Mouse (Mus musculus) heart, adult 2 months (tissue): ENCODE results near the gene Mctp1. TPM values are rescaled to one million over a fixed set of nuclear protein-coding genes. Genes with fewer than 3 reads are reported as not detected.

ENCODE experiments used
- DNase-seq, 2 experiments: peaks; one replicate each; pipeline ENCODE4 v3.0.0; 2021
- H3K27ac ChIP-seq: fragments of 200-600 bp; 2 replicates; pipeline ENCODE4 v1.8.1; 2022
- H3K27me3 ChIP-seq: fragments of 200-500 bp; 2 replicates; pipeline ENCODE4 v1.6.1; 2012; ENCODE audit warnings: mild to moderate bottlenecking, low read length, inconsistent platforms, mixed read lengths; ENCODE audit not compliant: control insufficient read depth, insufficient read depth
- H3K36me3 ChIP-seq: fragments of 200-500 bp; 2 replicates; pipeline ENCODE4 v1.6.1; 2012; ENCODE audit warnings: low read length, inconsistent platforms; ENCODE audit not compliant: control insufficient read depth, insufficient read depth
- H3K4me1 ChIP-seq: fragments of 200-500 bp; 2 replicates; pipeline ENCODE4 v1.6.1; 2011; ENCODE audit warnings: low read length; ENCODE audit not compliant: control insufficient read depth, insufficient read depth
- H3K4me3 ChIP-seq: fragments of 200-600 bp; 2 replicates; pipeline ENCODE4 v1.8.1; 2022
- H3K79me2 ChIP-seq: fragments of 200-500 bp; replicated peaks from 2 replicates; pipeline ENCODE4 v1.6.1; 2012; ENCODE audit warnings: mild to moderate bottlenecking, inconsistent platforms, low read length, moderate library complexity, mixed read lengths; ENCODE audit not compliant: control insufficient read depth, insufficient read depth
- H3K9ac ChIP-seq: fragments of 200-500 bp; 2 replicates; pipeline ENCODE4 v1.6.1; 2012; ENCODE audit warnings: low read depth, mild to moderate bottlenecking, control low read depth, inconsistent platforms, low read length, mixed read lengths
- CTCF ChIP-seq: fragments of 200-600 bp; IDR thresholded peaks from 2 replicates; pipeline ENCODE4 v1.8.1; 2022; ENCODE audit warnings: antibody characterized with exemption, mild to moderate bottlenecking, moderate library complexity
- EP300 ChIP-seq: fragments of 200-500 bp; IDR thresholded peaks from 2 replicates; pipeline ENCODE4 v1.6.1; 2011; ENCODE audit warnings: low read depth, low read length, control low read depth; ENCODE audit not compliant: insufficient read depth
- POLR2A ChIP-seq: fragments of 200-500 bp; IDR thresholded peaks from 2 replicates; pipeline ENCODE4 v1.6.1; 2011; ENCODE audit warnings: mild to moderate bottlenecking, low read depth, low read length, control low read depth; ENCODE audit not compliant: insufficient read depth
- WGBS: fragments of 180-500 bp; shearing (Covaris S2); methylation state at CpG from one replicate; pipeline ENCODE4 v1.1.7; 2018; 5-methylcytosine and 5-hydroxymethylcytosine counted together
- intact Hi-C: fragments of 180-260 bp; cut with DNase I; formaldehyde crosslinking; loops from one replicate; pipeline ENCODE4 v1.15.1; 2025
- polyA plus RNA-seq: library from polyadenylated mRNA; depleted of rRNA; stranded (reverse); fragments of >200 nt; gene quantifications from 2 replicates; pipeline ENCODE4 v1.2.3, GENCODE M21; 2012
- total RNA-seq, 2 experiments: library from RNA; stranded (reverse); gene quantifications; 2 replicates each; pipeline ENCODE4 v1.2.3; 2021

Mctp1 gene
- total and polyA plus RNA-seq, 3 experiments, result 0.43 to 4.3 (median 2.5) TPM

- no peak overlapping the region for H3K27ac ChIP-seq
- intact Hi-C loops, result no loop called here
- no peaks in the 10 kb centered on the region for H3K79me2 ChIP-seq
- no peak for TF ChIP-seq EP300
- no peak for TF ChIP-seq POLR2A
- TF ChIP-seq CTCF, result no peak
- no peak overlapping the region for H3K4me3 ChIP-seq
- DNase-seq, result no peak
- H3K36me3 ChIP-seq, result no peaks in the 10 kb centered on the region
- no peaks in the 10 kb centered on the region; the same call in 1 of the 2 replicates for H3K4me1 ChIP-seq
- no peak overlapping the region for H3K9ac ChIP-seq
- no peaks in the 10 kb centered on the region for H3K27me3 ChIP-seq
These were observed 305.8 kb downstream of the Mctp1 start for GRCm38 (mm10) chr13:76690143-76690542.

DNA sequence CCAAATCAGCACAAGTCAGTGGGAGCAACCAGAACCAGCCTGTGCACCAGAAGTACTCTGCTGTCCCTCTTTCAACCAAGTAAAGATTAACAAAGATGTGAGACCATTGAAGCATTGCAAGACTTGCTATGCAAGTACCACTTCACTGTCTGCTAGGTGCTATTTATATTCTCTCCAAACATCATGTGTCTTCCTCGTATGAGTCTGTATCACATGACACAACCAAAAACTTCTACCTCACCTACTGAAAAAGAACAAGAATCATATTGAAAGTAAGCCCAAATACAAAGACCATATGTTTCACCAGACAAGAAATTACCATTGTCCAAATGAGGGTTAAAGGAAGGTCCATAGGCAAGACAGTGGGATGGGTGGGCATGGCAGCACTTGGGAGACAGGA is 306.4 kb downstream of the Mctp1 start:
- intact Hi-C loops, result no loop called here
- no peaks in the 10 kb centered on the region; the same call in 1 of the 2 replicates for H3K4me1 ChIP-seq

GRCm38 (mm10) chr13:76734013-76734412 is 349.7 kb downstream of the Mctp1 start:
- no peaks in the 10 kb centered on the region for H3K27me3 ChIP-seq

More for the DNA sequence above, 306.4 kb downstream of the Mctp1 start:
- no peaks in the 10 kb centered on the region for H3K36me3 ChIP-seq
- no peak overlapping the region for H3K9ac ChIP-seq
- no peak overlapping the region for H3K27ac ChIP-seq
- no peaks in the 10 kb centered on the region for H3K79me2 ChIP-seq
- H3K4me3 ChIP-seq, result no peak overlapping the region
- TF ChIP-seq CTCF (no peak), EP300 (no peak), POLR2A (no peak)
- WGBS, result 39% methylated on average over 1 of the region's 1 CpGs
- no peaks in the 10 kb centered on the region for H3K27me3 ChIP-seq
- no peak for DNase-seq

GRCm38 (mm10) chr13:76750663-76751429 is 366.5 kb downstream of the Mctp1 start:
- no peak for DNase-seq
- no peak overlapping the region for H3K4me3 ChIP-seq
- intact Hi-C loops, result no loop called here
- H3K4me1 ChIP-seq, result no peaks in the 10 kb centered on the region
- TF ChIP-seq CTCF, result no peak
- no peak for TF ChIP-seq POLR2A
- TF ChIP-seq EP300, result no peak
- H3K27ac ChIP-seq, result no peak overlapping the region
- no peaks in the 10 kb centered on the region for H3K79me2 ChIP-seq
- H3K36me3 ChIP-seq, result no peaks in the 10 kb centered on the region
- 50% methylated on average over 4 of the region's 4 CpGs for WGBS
- H3K27me3 ChIP-seq, result no peaks in the 10 kb centered on the region
- H3K9ac ChIP-seq, result no peak overlapping the region

More at GRCm38 (mm10) chr13:76734013-76734412, 349.7 kb downstream of the Mctp1 start:
- no peak for TF ChIP-seq POLR2A
- no peak for TF ChIP-seq EP300
- no peak for TF ChIP-seq CTCF
- H3K27ac ChIP-seq, result no peak overlapping the region
- H3K79me2 ChIP-seq, result no peaks in the 10 kb centered on the region
- DNase-seq, result no peak
- no peak overlapping the region for H3K4me3 ChIP-seq
- H3K4me1 ChIP-seq, result no peaks in the 10 kb centered on the region
- H3K9ac ChIP-seq, result no peak overlapping the region
- no peaks in the 10 kb centered on the region for H3K36me3 ChIP-seq
- intact Hi-C loops, result no loop called here

- DNase-seq, result no peak
These were observed 375.6 kb downstream of the Mctp1 start for GRCm38 (mm10) chr13:76759832-76760490.

DNA sequence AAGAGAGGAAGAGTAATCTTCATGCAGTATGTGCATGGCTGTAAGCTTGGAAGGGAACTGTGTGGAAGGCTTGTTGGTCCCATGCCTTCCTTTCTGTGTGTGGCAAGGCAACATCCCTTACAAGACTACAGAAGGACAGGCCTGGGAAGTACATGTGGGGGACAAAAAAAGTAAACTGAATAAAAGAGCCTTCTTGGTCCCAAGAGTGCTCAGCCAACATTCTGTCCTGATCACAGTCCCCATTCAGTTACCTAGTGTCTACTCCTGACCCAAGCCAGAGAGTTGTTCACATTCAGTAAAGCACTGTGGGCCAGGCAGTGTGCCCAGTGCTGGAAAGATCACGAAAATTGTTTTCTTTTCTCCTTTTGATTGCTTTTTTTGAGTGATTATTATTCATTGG is 415.3 kb downstream of the Mctp1 start:
- 71% methylated on average over 1 of the region's 1 CpGs for WGBS
- Histone ChIP-seq H3K27me3 (no peaks in the 10 kb centered on the region), H3K9ac (no peak overlapping the region), H3K4me3 (no peak overlapping the region), H3K27ac (no peak overlapping the region), H3K36me3 (no peaks in the 10 kb centered on the region), H3K4me1 (no peaks in the 10 kb centered on the region), H3K79me2 (no peaks in the 10 kb centered on the region)
- intact Hi-C loops, result no loop called here
- no peak for TF ChIP-seq CTCF
- no peak for TF ChIP-seq EP300
- no peak for TF ChIP-seq POLR2A
- DNase-seq, result no peak

More at GRCm38 (mm10) chr13:76759832-76760490, 375.6 kb downstream of the Mctp1 start:
- Histone ChIP-seq H3K27me3 (no peaks in the 10 kb centered on the region), H3K27ac (no peak overlapping the region), H3K4me3 (no peak overlapping the region), H3K79me2 (no peaks in the 10 kb centered on the region), H3K4me1 (no peaks in the 10 kb centered on the region), H3K36me3 (no peaks in the 10 kb centered on the region), H3K9ac (no peak overlapping the region)
- TF ChIP-seq CTCF (peak; percentile 79), EP300 (no peak), POLR2A (no peak)
- WGBS, result 24% methylated on average over 6 of the region's 6 CpGs
- intact Hi-C loops, result no loop called here
